Mouse (Mus musculus) MEL (cell line): Measurements from ENCODE around the gene Pak1ip1. TPM values are rescaled to one million over a fixed set of nuclear protein-coding genes. Genes with fewer than 3 reads are reported as not detected.

Experiments
- DNase-seq: peaks from one replicate; pipeline ENCODE4 v3.0.0; 2011; ENCODE audit warnings: low read depth, low spot score
- H3K27ac ChIP-seq: 2 replicates; pipeline ENCODE4 v1.5.1; 2012; ENCODE audit warnings: low read depth, mild to moderate bottlenecking, control low read depth, low read length, moderate library complexity; ENCODE audit not compliant: control insufficient read depth
- H3K27me3 ChIP-seq, 2 experiments: fragments of 150-350 bp in 1 of 2; sonication (generic) in 1 of 2; 2 replicates each; pipeline ENCODE4 v1.6.1; 2012; ENCODE audit warnings: low read length in 2 of 2, mild to moderate bottlenecking in 2 of 2, improper control_type of control experiment in 1 of 2, moderate library complexity in 1 of 2; ENCODE audit not compliant: insufficient read depth in 2 of 2, control insufficient read depth in 1 of 2
- H3K36me3 ChIP-seq, 2 experiments: 2 replicates each; pipeline ENCODE4 v1.6.1; 2012 to 2014; ENCODE audit warnings: low read length in 2 of 2, improper control_type of control experiment in 1 of 2, inconsistent platforms in 1 of 2, mild to moderate bottlenecking in 1 of 2; ENCODE audit not compliant: insufficient read depth in 2 of 2, control insufficient read depth in 1 of 2
- H3K4me1 ChIP-seq, 2 experiments: fragments of 150-350 bp in 1 of 2; sonication (generic) in 1 of 2; 2 replicates each; pipeline ENCODE4 v1.6.1; 2012; ENCODE audit warnings: low read length in 2 of 2, improper control_type of control experiment in 1 of 2, mild to moderate bottlenecking in 1 of 2; ENCODE audit not compliant: insufficient read depth in 2 of 2, control insufficient read depth in 1 of 2
- H3K4me3 ChIP-seq, 2 experiments: fragments of 150-350 bp in 1 of 2; sonication (generic) in 1 of 2; 2 replicates each; pipeline ENCODE4 v1.5.1; 2012; ENCODE audit warnings: low read depth in 2 of 2, low read length in 2 of 2, mild to moderate bottlenecking in 2 of 2, moderate library complexity in 2 of 2, control low read depth in 1 of 2, improper control_type of control experiment in 1 of 2; ENCODE audit not compliant: control insufficient read depth in 1 of 2, insufficient read depth in 1 of 2
- H3K79me2 ChIP-seq: 2 replicates; pipeline ENCODE4 v1.6.1; 2012; ENCODE audit warnings: mild to moderate bottlenecking, low read length, moderate library complexity; ENCODE audit not compliant: control insufficient read depth, poor library complexity, insufficient read depth
- H3K9ac ChIP-seq: 2 replicates; pipeline ENCODE4 v1.6.1; 2012; ENCODE audit warnings: low read depth, mild to moderate bottlenecking, control low read depth, low read length, moderate library complexity; ENCODE audit not compliant: control insufficient read depth, poor library complexity, severe bottlenecking
- H3K9me3 ChIP-seq: fragments of 150-350 bp; sonication (generic); replicated peaks from 2 replicates; pipeline ENCODE4 v1.6.1; 2012; ENCODE audit warnings: mild to moderate bottlenecking, low read length, improper control_type of control experiment, moderate library complexity; ENCODE audit not compliant: insufficient read depth
- CHD1 ChIP-seq: IDR thresholded peaks from 2 replicates; pipeline ENCODE4 v1.6.1; 2012; ENCODE audit warnings: low read depth, mild to moderate bottlenecking, inconsistent platforms, low read length, improper control_type of control experiment
- CHD2 ChIP-seq: IDR thresholded peaks from 2 replicates; pipeline ENCODE4 v1.6.1; 2011; ENCODE audit warnings: low read length, improper control_type of control experiment
- CTCF ChIP-seq, 3 experiments: IDR thresholded peaks in 2 of 3; conservative IDR thresholded peaks in 1 of 3; 2 replicates each; pipeline ENCODE4 v1.5.1; 2011 to 2012; ENCODE audit warnings: low read length in 3 of 3, low read depth in 2 of 3, mild to moderate bottlenecking in 2 of 3, improper control_type of control experiment in 1 of 3, inconsistent platforms in 1 of 3, mixed read lengths in 1 of 3, moderate library complexity in 1 of 3; ENCODE audit not compliant: control insufficient read depth in 1 of 3, insufficient read depth in 1 of 3, poor library complexity in 1 of 3, severe bottlenecking in 1 of 3
- E2F4 ChIP-seq: IDR thresholded peaks from 2 replicates; pipeline ENCODE4 v1.6.1; 2011; ENCODE audit warnings: low read depth, low read length, improper control_type of control experiment, borderline replicate concordance
- ETS1 ChIP-seq: IDR thresholded peaks from 2 replicates; pipeline ENCODE4 v1.6.1; 2012; ENCODE audit warnings: low read depth, mild to moderate bottlenecking, inconsistent platforms, low read length, improper control_type of control experiment, moderate library complexity
- GABPA ChIP-seq: IDR thresholded peaks from 2 replicates; pipeline ENCODE4 v1.6.1; 2012; ENCODE audit warnings: low read depth, mild to moderate bottlenecking, inconsistent platforms, low read length, improper control_type of control experiment, moderate library complexity
- GATA1 ChIP-seq: IDR thresholded peaks from 2 replicates; pipeline ENCODE4 v1.6.1; 2011; ENCODE audit warnings: low read depth, low read length, improper control_type of control experiment
- JUND ChIP-seq: IDR thresholded peaks from 2 replicates; pipeline ENCODE4 v1.6.1; 2011; ENCODE audit warnings: low read depth, mild to moderate bottlenecking, improper control_type of control experiment, low read length
- KAT2A ChIP-seq: conservative IDR thresholded peaks from 2 replicates; pipeline ENCODE4 v1.6.1; 2012; ENCODE audit warnings: low read depth, low read length, improper control_type of control experiment, inconsistent platforms
- MAX ChIP-seq: IDR thresholded peaks from 2 replicates; pipeline ENCODE4 v1.6.1; 2011; ENCODE audit warnings: low read length, improper control_type of control experiment
- MEF2A ChIP-seq: IDR thresholded peaks from 2 replicates; pipeline ENCODE4 v1.6.1; 2014; ENCODE audit warnings: low read depth, mild to moderate bottlenecking, inconsistent platforms, low read length, improper control_type of control experiment; ENCODE audit not compliant: poor library complexity, insufficient replicate concordance, severe bottlenecking; ENCODE audit errors: extremely low read depth
- MYC ChIP-seq: IDR thresholded peaks from 2 replicates; pipeline ENCODE4 v1.6.1; 2011; ENCODE audit warnings: low read depth, mild to moderate bottlenecking, low read length, improper control_type of control experiment, moderate library complexity
- POLR2AphosphoS5 ChIP-seq: IDR thresholded peaks from 2 replicates; pipeline ENCODE4 v1.6.1; 2012; ENCODE audit warnings: low read depth, borderline replicate concordance, mild to moderate bottlenecking, inconsistent platforms, low read length, moderate library complexity, mixed read lengths
- RCOR1 ChIP-seq: IDR thresholded peaks from 2 replicates; pipeline ENCODE4 v1.6.1; 2012; ENCODE audit warnings: low read depth, mild to moderate bottlenecking, inconsistent platforms, low read length, improper control_type of control experiment
- SIN3A ChIP-seq: IDR thresholded peaks from 2 replicates; pipeline ENCODE4 v1.6.1; 2012; ENCODE audit warnings: low read length, improper control_type of control experiment, inconsistent platforms
- SMC3 ChIP-seq: IDR thresholded peaks from 2 replicates; pipeline ENCODE4 v1.6.1; 2011; ENCODE audit warnings: low read depth, low read length, improper control_type of control experiment
- TAL1 ChIP-seq: IDR thresholded peaks from 2 replicates; pipeline ENCODE4 v1.6.1; 2012; ENCODE audit warnings: mild to moderate bottlenecking, inconsistent platforms, low read length, moderate library complexity, mixed read lengths
- UBTF ChIP-seq: IDR thresholded peaks from 2 replicates; pipeline ENCODE4 v1.6.1; 2012; ENCODE audit warnings: low read depth, mild to moderate bottlenecking, inconsistent platforms, low read length, improper control_type of control experiment, moderate library complexity, borderline replicate concordance; ENCODE audit not compliant: insufficient read depth
- USF1 ChIP-seq: IDR thresholded peaks from 2 replicates; pipeline ENCODE4 v1.6.1; 2014; ENCODE audit warnings: low read depth, mild to moderate bottlenecking, inconsistent platforms, low read length, improper control_type of control experiment, moderate library complexity
- USF2 ChIP-seq, 2 experiments: IDR thresholded peaks; 2 replicates each; pipeline ENCODE4 v1.6.1; 2011 to 2012; ENCODE audit warnings: improper control_type of control experiment in 2 of 2, low read length in 2 of 2, borderline replicate concordance in 1 of 2, inconsistent platforms in 1 of 2, low read depth in 1 of 2, mild to moderate bottlenecking in 1 of 2; ENCODE audit not compliant: insufficient read depth in 1 of 2
- ZC3H11A ChIP-seq: IDR thresholded peaks from 2 replicates; pipeline ENCODE4 v1.6.1; 2012; ENCODE audit warnings: low read depth, mild to moderate bottlenecking, inconsistent platforms, low read length, improper control_type of control experiment
- polyA plus RNA-seq, 2 experiments: library from polyadenylated mRNA; stranded (reverse) in 1 of 2; unstranded in 1 of 2; fragments of >175 nt in 1 of 2; fragments of >200 nt in 1 of 2; gene quantifications; 2 replicates each; pipeline versions ENCODE4 v1.2.1 to v1.2.4; 2012; ENCODE audit warnings: low replicate concordance in 2 of 2, low read depth in 1 of 2; ENCODE audit not compliant: insufficient read length in 2 of 2, insufficient read depth in 1 of 2, missing spikeins in 1 of 2
- total RNA-seq: library from RNA; depleted of rRNA; stranded (reverse); fragments of 300-350 nt; gene quantifications from 2 replicates; pipeline ENCODE4 v1.2.3, GENCODE M21; 2012

Pak1ip1 gene
- total and polyA plus RNA-seq, 3 experiments, result 101 to 109 TPM; not detected in 1

GRCm38 (mm10) chr13:41042511-41042910 lies 41.7 kb downstream of the Pak1ip1 start:
- no peaks in the 10 kb centered on the region for H3K9me3 ChIP-seq
- DNase-seq, result no peak
- TF ChIP-seq ETS1 (no peak), MAX (no peak), CHD1 (no peak), POLR2AphosphoS5 (no peak), JUND (no peak), GABPA (no peak), GATA1 (no peak), SIN3A (no peak), RCOR1 (no peak), USF2 (IDR thresholded peaks at IDR 0.05; ENCODE audit: borderline replicate concordance in 1 of 2, insufficient read depth in 1 of 2, low read depth in 1 of 2, low read length in 2 of 2) (no peak), CTCF (IDR thresholded peaks at IDR 0.05 in 2 of 3, conservative IDR thresholded peaks at IDR 0.05 in 1 of 3; ENCODE audit: control insufficient read depth in 1 of 3, insufficient read depth in 1 of 3, low read depth in 2 of 3, low read length in 3 of 3, poor library complexity in 1 of 3, severe bottlenecking in 1 of 3) (no peak), UBTF (no peak)
- H3K27ac ChIP-seq, result no peak overlapping the region
- no peaks in the 10 kb centered on the region for H3K36me3 ChIP-seq
- no peaks in the 10 kb centered on the region for H3K79me2 ChIP-seq
- H3K9ac ChIP-seq, result no peak overlapping the region
- H3K4me1 ChIP-seq, result no peaks in the 10 kb centered on the region
- no peak overlapping the region for H3K4me3 ChIP-seq
- peaks cover 0 to 4% of the 10 kb centered on the region in 2 experiments; a peak in 3 of 4 replicates for H3K27me3 ChIP-seq

- TF ChIP-seq MYC (no peak), SMC3 (no peak), RCOR1 (no peak), USF1 (no peak), ZC3H11A (no peak), CTCF (IDR thresholded peaks at IDR 0.05 in 2 of 3, conservative IDR thresholded peaks at IDR 0.05 in 1 of 3; ENCODE audit: control insufficient read depth in 1 of 3, insufficient read depth in 1 of 3, low read depth in 2 of 3, low read length in 3 of 3, poor library complexity in 1 of 3, severe bottlenecking in 1 of 3) (no peak), TAL1 (no peak), MEF2A (no peak), E2F4 (no peak), GATA1 (no peak), CHD2 (no peak), UBTF (no peak), KAT2A (no peak), SIN3A (no peak), ETS1 (no peak)
Measured at GRCm38 (mm10) chr13:41045901-41046300, 45.1 kb downstream of the Pak1ip1 start.

More at GRCm38 (mm10) chr13:41045901-41046300, 45.1 kb downstream of the Pak1ip1 start:
- H3K4me3 ChIP-seq, result no peak overlapping the region
- H3K27me3 ChIP-seq, result peaks cover 0 to 6% of the 10 kb centered on the region in 2 experiments; a peak in 3 of 4 replicates
- no peak overlapping the region for H3K9ac ChIP-seq
- no peaks in the 10 kb centered on the region for H3K4me1 ChIP-seq
- H3K79me2 ChIP-seq, result no peaks in the 10 kb centered on the region
- DNase-seq, result no peak
- no peaks in the 10 kb centered on the region for H3K9me3 ChIP-seq
- H3K36me3 ChIP-seq, result no peaks in the 10 kb centered on the region
- no peak overlapping the region for H3K27ac ChIP-seq
